Mouse (Mus musculus): ENCODE results near the gene Cds1. TPM values are rescaled to one million over a fixed set of nuclear protein-coding genes. Genes with fewer than 3 reads are reported as not detected.

Cds1 gene
- polyA plus RNA-seq, 1 experiment from 2014 or later: 2.5 TPM

GRCm38 (mm10) chr5:101753680-101754079 lies 11.2 kb upstream of the Cds1 start:
- Histone ChIP-seq H3K4me2 (replicated peaks) (no peak overlapping the region), H3K4me3 (no peak overlapping the region), H3K9ac (no peak overlapping the region), H3K27me3 (no peaks in the 10 kb centered on the region), H3K9me3 (no peaks in the 10 kb centered on the region), H3K4me1 (no peaks in the 10 kb centered on the region), H3K36me3 (no peaks in the 10 kb centered on the region), H3K27ac (no peak overlapping the region)
- no peak for ATAC-seq (ENCODE audit: insufficient number of reproducible peaks, insufficient read depth, low FRiP score, low TSS enrichment)
- 82% methylated on average over 1 of the region's 1 CpGs for WGBS

- Histone ChIP-seq H3K27me3 (no peaks in the 10 kb centered on the region; the same call in 1 of the 2 replicates), H3K4me3 (no peak overlapping the region), H3K9me3 (no peaks in the 10 kb centered on the region), H3K36me3 (no peaks in the 10 kb centered on the region), H3K4me2 (replicated peaks) (no peak overlapping the region), H3K9ac (no peak overlapping the region), H3K27ac (no peak overlapping the region), H3K4me1 (no peaks in the 10 kb centered on the region)
- ATAC-seq (ENCODE audit: insufficient number of reproducible peaks, insufficient read depth, low FRiP score, low TSS enrichment): no peak
Observed at GRCm38 (mm10) chr5:101757669-101758068, 7.3 kb upstream of the Cds1 start.

GRCm38 (mm10) chr5:101761685-101762084 lies 3.2 kb upstream of the Cds1 start:
- H3K9me3 ChIP-seq: no peaks in the 10 kb centered on the region
- no peaks in the 10 kb centered on the region for H3K36me3 ChIP-seq
- H3K4me3 ChIP-seq: no peak overlapping the region
- ATAC-seq (ENCODE audit: insufficient number of reproducible peaks, insufficient read depth, low FRiP score, low TSS enrichment): no peak
- H3K4me1 ChIP-seq: no peaks in the 10 kb centered on the region
- no peak overlapping the region for H3K4me2 ChIP-seq (replicated peaks)
- 77% methylated on average over 4 of the region's 4 CpGs for WGBS
- peaks cover 31% of the 10 kb centered on the region for H3K27me3 ChIP-seq
- H3K27ac ChIP-seq: no peak overlapping the region
- no peak overlapping the region for H3K9ac ChIP-seq

GRCm38 (mm10) chr5:101763571-101763970 lies 1.4 kb upstream of the Cds1 start:
- Histone ChIP-seq H3K27ac (no peak overlapping the region), H3K27me3 (peaks cover 50% of the 10 kb centered on the region), H3K4me3 (no peak overlapping the region)

GRCm38 (mm10) chr5:101765390-101765901 lies 516 bp downstream of the Cds1 start:
- ATAC-seq (ENCODE audit: insufficient number of reproducible peaks, insufficient read depth, low FRiP score, low TSS enrichment): peak; percentile 24; the same call in 1 of the 2 replicates
- no peaks in the 10 kb centered on the region for H3K36me3 ChIP-seq
- WGBS: 1% methylated on average over 44 of the region's 45 CpGs
- peak overlapping the region; percentile 99 for H3K4me2 ChIP-seq (replicated peaks)
- peaks cover 55% of the 10 kb centered on the region for H3K27me3 ChIP-seq
- no peak overlapping the region for H3K27ac ChIP-seq
- H3K4me3 ChIP-seq: peak overlapping the region; percentile 72
- H3K9ac ChIP-seq: peak overlapping the region; percentile 66
- no peaks in the 10 kb centered on the region for H3K4me1 ChIP-seq
- H3K9me3 ChIP-seq: no peaks in the 10 kb centered on the region

More at GRCm38 (mm10) chr5:101763571-101763970, 1.4 kb upstream of the Cds1 start:
- WGBS: 13% methylated on average over 2 of the region's 2 CpGs
- no peak for ATAC-seq (ENCODE audit: insufficient number of reproducible peaks, insufficient read depth, low FRiP score, low TSS enrichment)
- Histone ChIP-seq H3K4me1 (no peaks in the 10 kb centered on the region), H3K9ac (no peak overlapping the region), H3K9me3 (no peaks in the 10 kb centered on the region), H3K36me3 (no peaks in the 10 kb centered on the region), H3K4me2 (replicated peaks) (no peak overlapping the region)

- H3K27me3 ChIP-seq: peaks cover 55% of the 10 kb centered on the region
- no peaks in the 10 kb centered on the region for H3K36me3 ChIP-seq
- ATAC-seq (ENCODE audit: insufficient number of reproducible peaks, insufficient read depth, low FRiP score, low TSS enrichment): no peak
- H3K4me3 ChIP-seq: no peak overlapping the region; the same call in 1 of the 2 replicates
- 22% methylated on average over 6 of the region's 6 CpGs for WGBS
- H3K9ac ChIP-seq: no peak overlapping the region
- H3K9me3 ChIP-seq: no peaks in the 10 kb centered on the region
- peak overlapping the region; percentile 22 for H3K4me2 ChIP-seq (replicated peaks)
- H3K4me1 ChIP-seq: no peaks in the 10 kb centered on the region
- no peak overlapping the region for H3K27ac ChIP-seq
Observed at GRCm38 (mm10) chr5:101766248-101766647, 1.3 kb downstream of the Cds1 start.

GRCm38 (mm10) chr5:101767086-101767485 lies 2.2 kb downstream of the Cds1 start:
- Histone ChIP-seq H3K4me1 (no peaks in the 10 kb centered on the region), H3K27me3 (peaks cover 58% of the 10 kb centered on the region), H3K9me3 (no peaks in the 10 kb centered on the region), H3K9ac (no peak overlapping the region), H3K4me3 (no peak overlapping the region), H3K27ac (no peak overlapping the region), H3K4me2 (replicated peaks) (peak overlapping the region; percentile 22; the same call in 1 of the 2 replicates), H3K36me3 (no peaks in the 10 kb centered on the region)
- 55% methylated on average over 5 of the region's 5 CpGs for WGBS
- ATAC-seq (ENCODE audit: insufficient number of reproducible peaks, insufficient read depth, low FRiP score, low TSS enrichment): no peak

- no peak overlapping the region for H3K4me3 ChIP-seq
- H3K9ac ChIP-seq: no peak overlapping the region
- no peaks in the 10 kb centered on the region for H3K9me3 ChIP-seq
- H3K27ac ChIP-seq: no peak overlapping the region
- no peak for ATAC-seq (ENCODE audit: insufficient number of reproducible peaks, insufficient read depth, low FRiP score, low TSS enrichment)
- 80% methylated on average over 6 of the region's 6 CpGs for WGBS
- no peak overlapping the region for H3K4me2 ChIP-seq (replicated peaks)
- no peaks in the 10 kb centered on the region for H3K36me3 ChIP-seq
- no peaks in the 10 kb centered on the region for H3K4me1 ChIP-seq
- peaks cover 58% of the 10 kb centered on the region for H3K27me3 ChIP-seq
Observed at GRCm38 (mm10) chr5:101767486-101767885, 2.6 kb downstream of the Cds1 start.

- Histone ChIP-seq H3K4me3 (no peak overlapping the region), H3K4me2 (replicated peaks) (no peak overlapping the region), H3K27ac (no peak overlapping the region), H3K4me1 (no peaks in the 10 kb centered on the region), H3K9ac (no peak overlapping the region), H3K27me3 (peaks cover 49% of the 10 kb centered on the region), H3K9me3 (no peaks in the 10 kb centered on the region), H3K36me3 (no peaks in the 10 kb centered on the region)
- WGBS: 85% methylated on average over 7 of the region's 7 CpGs
- ATAC-seq (ENCODE audit: insufficient number of reproducible peaks, insufficient read depth, low FRiP score, low TSS enrichment): no peak
Observed at GRCm38 (mm10) chr5:101768558-101768957, 3.6 kb downstream of the Cds1 start.

GRCm38 (mm10) chr5:101772621-101773020 lies 7.7 kb downstream of the Cds1 start:
- H3K9ac ChIP-seq: no peak overlapping the region
- H3K4me1 ChIP-seq: no peaks in the 10 kb centered on the region
- ATAC-seq (ENCODE audit: insufficient number of reproducible peaks, insufficient read depth, low FRiP score, low TSS enrichment): no peak
- 80% methylated on average over 9 of the region's 9 CpGs for WGBS
- no peak overlapping the region for H3K4me2 ChIP-seq (replicated peaks)
- no peaks in the 10 kb centered on the region for H3K36me3 ChIP-seq
- H3K27ac ChIP-seq: no peak overlapping the region
- H3K27me3 ChIP-seq: peaks cover 18% of the 10 kb centered on the region
- no peaks in the 10 kb centered on the region for H3K9me3 ChIP-seq
- no peak overlapping the region for H3K4me3 ChIP-seq

GRCm38 (mm10) chr5:101775262-101775661 lies 10.3 kb downstream of the Cds1 start:
- no peaks in the 10 kb centered on the region for H3K36me3 ChIP-seq
- no peak overlapping the region for H3K9ac ChIP-seq
- no peak overlapping the region for H3K4me2 ChIP-seq (replicated peaks)
- no peaks in the 10 kb centered on the region for H3K4me1 ChIP-seq
- H3K9me3 ChIP-seq: no peaks in the 10 kb centered on the region
- ATAC-seq (ENCODE audit: insufficient number of reproducible peaks, insufficient read depth, low FRiP score, low TSS enrichment): no peak
- 93% methylated on average over 8 of the region's 8 CpGs for WGBS
- H3K27ac ChIP-seq: no peak overlapping the region
- peaks cover 3% of the 10 kb centered on the region; the same call in 1 of the 2 replicates for H3K27me3 ChIP-seq
- no peak overlapping the region for H3K4me3 ChIP-seq

GRCm38 (mm10) chr5:101776528-101776927 lies 11.6 kb downstream of the Cds1 start:
- no peak for ATAC-seq (ENCODE audit: insufficient number of reproducible peaks, insufficient read depth, low FRiP score, low TSS enrichment)
- Histone ChIP-seq H3K36me3 (no peaks in the 10 kb centered on the region), H3K27me3 (peaks cover 1% of the 10 kb centered on the region; the same call in 1 of the 2 replicates), H3K4me3 (no peak overlapping the region), H3K9ac (no peak overlapping the region), H3K4me1 (no peaks in the 10 kb centered on the region), H3K27ac (no peak overlapping the region), H3K4me2 (replicated peaks) (no peak overlapping the region), H3K9me3 (no peaks in the 10 kb centered on the region)
- 83% methylated on average over 8 of the region's 8 CpGs for WGBS
